Mouse (Mus musculus): ENCODE measurements around the gene Clhc1.

DNA sequence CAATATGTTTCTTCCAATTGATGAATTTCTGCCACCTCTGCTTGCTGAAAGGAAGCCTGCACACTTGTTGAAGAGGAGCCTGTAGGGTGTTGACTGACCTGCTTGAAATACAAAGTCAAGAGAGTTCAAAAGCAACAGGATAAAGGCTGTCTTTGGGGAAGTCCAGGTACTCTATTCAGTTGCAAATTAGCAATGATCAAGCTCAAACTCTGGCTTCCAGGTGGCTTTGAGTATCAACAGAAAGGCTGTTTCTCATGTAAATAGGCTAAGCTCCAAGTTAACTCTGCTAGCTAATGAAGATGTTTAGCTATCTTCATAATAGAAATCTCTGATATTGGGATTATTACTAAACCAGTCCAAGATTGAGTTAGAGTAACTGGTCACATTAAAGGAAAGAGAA lies 49.4 kb downstream of the Clhc1 start:
- no peak for TF ChIP-seq CTCF (conservative IDR thresholded peaks at IDR 0.05; ENCODE audit: insufficient read depth, insufficient read length, low read depth, low read length)
- no peak for TF ChIP-seq POLR2A (IDR thresholded peaks at IDR 0.05; ENCODE audit: low read depth, low read length)
